Mouse (Mus musculus) kidney, adult 2 months (tissue): ENCODE data around the gene Slc39a1. TPM values are rescaled to one million over a fixed set of nuclear protein-coding genes. Genes with fewer than 3 reads are reported as not detected.

Experiments
- DNase-seq: peaks from one replicate; pipeline ENCODE4 v3.0.0; 2021
- H3K27ac ChIP-seq: fragments of 200-500 bp; 2 replicates; pipeline ENCODE4 v1.5.1; 2012; ENCODE audit warnings: low read depth, low read length, control low read depth, inconsistent platforms; ENCODE audit not compliant: insufficient read depth
- H3K27me3 ChIP-seq: fragments of 200-500 bp; replicated peaks from 2 replicates; pipeline ENCODE4 v1.6.1; 2012; ENCODE audit warnings: mild to moderate bottlenecking, moderate library complexity, low read length, inconsistent platforms; ENCODE audit not compliant: control insufficient read depth, insufficient read depth
- H3K36me3 ChIP-seq: fragments of 200-500 bp; 2 replicates; pipeline ENCODE4 v1.6.1; 2012; ENCODE audit warnings: mild to moderate bottlenecking, moderate library complexity, low read length, inconsistent platforms; ENCODE audit not compliant: control insufficient read depth, insufficient read depth
- H3K4me1 ChIP-seq: fragments of 200-500 bp; 2 replicates; pipeline ENCODE4 v1.6.1; 2011; ENCODE audit warnings: low read length; ENCODE audit not compliant: control insufficient read depth, insufficient read depth
- H3K4me3 ChIP-seq: fragments of 200-500 bp; 2 replicates; pipeline ENCODE4 v1.5.1; 2011; ENCODE audit warnings: mild to moderate bottlenecking, low read depth, low read length, control low read depth; ENCODE audit not compliant: insufficient read depth
- CTCF ChIP-seq: fragments of 200-500 bp; conservative IDR thresholded peaks from 2 replicates; pipeline ENCODE4 v1.5.1; 2011; ENCODE audit warnings: low read depth, mild to moderate bottlenecking, control low read depth, low read length, moderate library complexity, mixed read lengths; ENCODE audit not compliant: insufficient read depth, insufficient read length
- POLR2A ChIP-seq: fragments of 200-500 bp; IDR thresholded peaks from one replicate; pipeline ENCODE4 v1.6.1; 2011; ENCODE audit warnings: low read depth, low read length, control low read depth
- WGBS: fragments of 180-500 bp; shearing (Covaris S2); methylation state at CpG from one replicate; pipeline ENCODE4 v1.1.7; 2018; 5-methylcytosine and 5-hydroxymethylcytosine counted together
- polyA plus RNA-seq: library from polyadenylated mRNA; depleted of rRNA; stranded (reverse); fragments of >200 nt; gene quantifications from 2 replicates; pipeline ENCODE4 v1.2.3, GENCODE M21; 2012; rRNA removed

The Slc39a1 gene
- 71.3 and 74.2 TPM in 2 replicates for polyA plus RNA-seq

DNA sequence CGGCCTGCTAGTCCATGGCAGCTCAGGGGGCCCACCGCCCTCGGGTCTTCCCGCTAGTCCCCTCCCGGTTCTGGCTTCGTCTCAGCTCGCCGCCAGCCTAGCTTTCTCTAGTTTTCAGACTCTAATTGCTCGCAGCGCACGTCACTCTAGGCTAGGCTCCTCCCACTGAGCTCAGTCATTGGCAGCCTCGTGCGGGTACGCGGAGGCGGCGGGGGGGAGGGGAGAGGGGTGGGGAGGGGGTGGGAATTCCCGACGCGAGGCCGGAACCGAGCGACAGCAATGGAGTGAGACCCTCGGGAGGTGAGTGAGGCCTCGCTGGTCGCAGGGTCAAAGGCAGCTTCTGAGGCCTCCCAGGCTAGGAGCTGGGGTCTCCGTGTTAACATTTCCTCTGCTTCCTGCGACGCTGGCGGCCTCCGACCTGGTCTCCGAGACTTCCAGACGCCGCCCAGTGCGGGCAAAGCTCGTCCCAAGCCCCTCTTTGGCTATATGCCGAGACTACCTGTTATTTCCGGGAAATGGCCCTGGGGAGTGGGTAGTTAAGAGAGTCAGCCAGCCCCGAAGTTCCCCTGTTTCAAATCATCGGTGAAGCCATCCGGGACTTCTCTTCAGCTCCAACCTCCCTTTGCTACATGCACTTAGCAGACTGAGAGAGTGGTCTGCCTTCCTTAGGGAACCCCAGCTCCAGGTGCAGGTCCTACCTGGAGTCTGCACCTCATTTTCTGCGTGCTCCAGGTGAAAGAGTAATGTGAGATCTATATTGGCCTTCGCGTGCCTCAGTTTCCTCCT is at the start of gene Slc39a1:
Gene Slc39a1 (plus strand): TSS at position 213 of the 786 bp plus-strand sequence.
- peak within 1 kb of the TSS; percentile 86 for H3K4me3 ChIP-seq
- WGBS: under 1% methylated on average over 44 of the region's 44 CpGs
- no peaks in the 10 kb centered on the region for H3K36me3 ChIP-seq
- TF ChIP-seq POLR2A (no peak), CTCF (no peak)
- peak; percentile 98 for DNase-seq
- no peaks in the 10 kb centered on the region; the same call in 1 of the 2 replicates for H3K4me1 ChIP-seq
- no peaks in the 10 kb centered on the region for H3K27me3 ChIP-seq
- peak within 1 kb of the TSS; percentile 94 for H3K27ac ChIP-seq

DNA sequence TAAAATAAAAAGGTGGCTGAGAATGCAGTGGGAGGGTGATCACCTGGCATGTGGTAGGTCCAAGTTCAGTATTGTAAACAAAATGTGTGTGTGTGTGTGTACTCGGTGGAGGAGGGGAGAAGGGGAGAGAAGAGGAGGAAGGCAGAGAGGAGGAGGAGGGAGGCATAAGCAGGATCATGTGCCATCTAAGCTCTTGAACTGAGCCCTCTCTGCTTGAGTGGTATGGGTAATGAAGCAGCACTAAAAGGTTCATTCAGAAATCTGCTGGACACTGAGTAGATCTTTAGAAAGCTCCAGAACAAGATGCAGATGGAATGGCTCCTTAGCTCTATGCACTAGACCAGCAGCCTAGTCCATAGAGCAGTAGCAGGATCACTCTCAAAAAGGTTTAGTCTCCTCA is 45.1 kb upstream of the Slc39a1 start:
- peak; percentile 51 for DNase-seq
- no peak overlapping the region for H3K27ac ChIP-seq
- peaks cover 4% of the 10 kb centered on the region for H3K4me1 ChIP-seq
- H3K36me3 ChIP-seq: 0 out of 2 replicates have a peak, but pooled peaks cover 2% of the 10 kb centered on the region
- WGBS: 52% methylated on average over 1 of the region's 1 CpGs
- TF ChIP-seq POLR2A: no peak
- no peak for TF ChIP-seq CTCF
- no peaks in the 10 kb centered on the region for H3K27me3 ChIP-seq
- no peak overlapping the region for H3K4me3 ChIP-seq

DNA sequence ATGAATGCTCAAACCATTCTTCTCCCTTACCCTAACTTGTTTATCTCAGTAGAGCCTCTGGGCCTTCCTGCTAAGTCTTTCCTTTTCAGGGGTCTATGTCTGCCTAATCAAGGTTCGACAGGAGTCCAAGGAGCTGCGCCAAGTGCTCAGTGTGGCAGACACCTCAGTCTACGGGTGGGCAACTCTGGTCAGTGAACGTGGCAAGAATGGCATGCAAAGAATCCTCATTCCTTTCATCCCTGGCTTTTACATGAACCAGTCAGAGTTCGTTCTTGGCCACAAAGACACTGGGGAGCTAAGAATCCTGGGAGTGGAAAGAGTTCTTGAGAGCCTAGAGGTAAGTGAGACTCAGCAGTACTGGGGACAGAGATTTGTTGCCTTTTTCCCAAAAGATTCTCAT is 44.4 kb upstream of the Slc39a1 start:
- H3K4me1 ChIP-seq: peaks cover 4% of the 10 kb centered on the region
- no peak for DNase-seq
- no peak overlapping the region for H3K27ac ChIP-seq
- no peaks in the 10 kb centered on the region for H3K27me3 ChIP-seq
- H3K36me3 ChIP-seq: 0 out of 2 replicates have a peak, but pooled peaks cover 2% of the 10 kb centered on the region
- 37% methylated on average over 5 of the region's 5 CpGs for WGBS
- no peak overlapping the region for H3K4me3 ChIP-seq
- TF ChIP-seq CTCF (no peak), POLR2A (no peak)

DNA sequence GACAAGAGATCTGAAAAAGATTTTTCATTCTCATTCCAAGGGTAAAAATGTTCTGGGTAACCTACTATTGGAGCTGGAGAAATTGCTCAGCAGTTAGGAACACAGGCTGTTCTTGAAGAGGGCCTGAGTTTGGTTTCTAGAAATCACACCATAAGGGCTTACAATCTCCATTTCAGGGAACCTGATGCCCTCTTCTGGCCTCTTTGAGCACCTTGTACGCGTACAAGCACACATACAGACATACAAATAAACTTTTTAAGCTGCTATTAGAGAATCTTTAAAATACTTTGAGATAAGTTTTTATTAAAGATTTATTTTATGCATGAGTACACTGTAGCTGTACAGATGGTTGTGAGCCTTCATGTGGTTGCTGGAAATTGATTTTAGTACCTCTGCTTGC is 43.4 kb upstream of the Slc39a1 start:
- H3K36me3 ChIP-seq: 0 out of 2 replicates have a peak, but pooled peaks cover 2% of the 10 kb centered on the region
- no peak overlapping the region for H3K4me3 ChIP-seq
- H3K4me1 ChIP-seq: peaks cover 4% of the 10 kb centered on the region
- TF ChIP-seq POLR2A (no peak), CTCF (no peak)
- 95% methylated on average over 2 of the region's 2 CpGs for WGBS
- no peaks in the 10 kb centered on the region for H3K27me3 ChIP-seq
- H3K27ac ChIP-seq: no peak overlapping the region
- no peak for DNase-seq

DNA sequence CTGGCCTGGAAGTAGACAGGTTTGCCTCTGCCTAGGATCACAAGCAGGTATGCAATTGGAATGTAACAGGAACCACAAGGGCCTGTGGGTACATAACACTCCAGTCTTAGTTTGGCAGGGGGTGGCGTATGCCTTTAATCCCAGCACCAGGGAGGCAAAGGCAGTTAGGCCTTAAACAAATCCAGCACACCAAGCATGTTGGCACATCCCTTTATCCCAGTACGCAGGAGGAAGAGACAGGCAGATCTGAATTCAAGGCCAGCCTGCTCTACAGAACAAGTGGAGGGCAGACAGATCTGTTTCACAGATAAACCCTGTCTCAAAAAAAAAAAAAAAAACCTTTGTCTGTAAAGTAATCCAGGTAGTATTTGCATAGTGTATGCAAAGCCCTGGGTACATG is 39.3 kb upstream of the Slc39a1 start:
- Histone ChIP-seq H3K27me3 (no peaks in the 10 kb centered on the region), H3K4me3 (no peak overlapping the region), H3K36me3 (peaks cover 2% of the 10 kb centered on the region; the same call in 1 of the 2 replicates), H3K27ac (no peak overlapping the region), H3K4me1 (peaks cover 6% of the 10 kb centered on the region)
- no peak for DNase-seq
- 66% methylated on average over 2 of the region's 2 CpGs for WGBS
- no peak for TF ChIP-seq CTCF
- TF ChIP-seq POLR2A: no peak

DNA sequence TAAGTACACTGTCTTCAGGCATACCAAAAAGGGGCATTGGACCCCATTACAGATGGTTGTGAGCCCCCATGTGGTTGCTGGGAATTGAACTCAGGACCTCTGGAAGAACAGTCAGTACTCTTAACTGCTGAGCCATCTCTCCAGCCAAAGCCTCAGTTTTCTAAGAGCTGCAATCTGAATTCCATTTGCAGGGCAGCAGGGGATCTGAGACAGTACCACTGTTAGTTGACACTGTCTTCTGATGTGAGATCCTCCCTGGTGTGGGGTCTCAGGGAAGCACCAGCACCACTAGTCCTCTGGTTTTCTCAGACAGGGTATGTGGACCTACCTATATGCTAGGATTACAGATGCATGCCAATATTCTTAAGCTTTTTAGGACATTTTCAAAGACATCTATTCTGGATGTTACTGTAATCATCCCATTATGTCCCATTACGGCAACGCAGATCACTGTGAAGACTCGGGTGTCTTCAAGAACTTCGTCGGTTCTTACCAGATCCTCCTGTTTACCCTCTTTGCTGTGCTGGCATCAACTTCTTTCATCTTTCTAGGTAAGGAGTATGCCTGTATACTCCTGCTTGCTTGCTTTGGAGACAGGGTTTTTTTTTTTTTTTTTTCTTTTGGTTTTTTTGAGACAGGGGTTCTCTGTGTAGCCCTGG is 37.9 kb upstream of the Slc39a1 start:
- no peak for DNase-seq
- TF ChIP-seq POLR2A (no peak), CTCF (no peak)
- H3K27ac ChIP-seq: no peak overlapping the region
- no peak overlapping the region for H3K4me3 ChIP-seq
- WGBS: 92% methylated on average over 5 of the region's 5 CpGs
- H3K36me3 ChIP-seq: peaks cover 2% of the 10 kb centered on the region; the same call in 1 of the 2 replicates
- no peaks in the 10 kb centered on the region for H3K27me3 ChIP-seq
- H3K4me1 ChIP-seq: peaks cover 5% of the 10 kb centered on the region; the same call in 1 of the 2 replicates
